Mouse (Mus musculus): ENCODE results near the gene Peli2.

DNA sequence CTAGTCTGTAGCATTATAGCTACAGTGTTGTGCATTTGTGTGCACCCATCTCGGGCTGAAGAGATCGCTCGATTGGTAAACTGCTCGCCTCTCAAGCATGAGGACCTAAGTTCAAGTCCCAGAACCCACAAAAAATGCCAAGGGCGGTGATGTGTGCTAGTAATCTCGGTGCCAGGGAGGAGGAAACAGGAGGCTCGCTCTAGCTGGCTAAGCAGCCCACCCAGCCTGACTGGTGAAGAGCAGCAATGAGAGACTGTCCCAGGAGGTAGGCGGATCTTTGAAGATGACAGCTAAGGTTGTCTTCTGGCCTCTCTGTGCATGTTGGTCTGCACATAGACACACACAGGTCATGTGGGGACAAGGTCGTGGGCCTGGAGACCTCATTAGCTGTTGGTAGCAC lies 129.3 kb downstream of the Peli2 start:
- TF ChIP-seq CTCF (IDR thresholded peaks at IDR 0.05; ENCODE audit: borderline replicate concordance, insufficient read depth, low read length) (no peak), POLR2A (IDR thresholded peaks at IDR 0.05; ENCODE audit: low read depth, low read length) (no peak)
